Mouse (Mus musculus): ENCODE data around the gene Gm7534. TPM values are rescaled to one million over a fixed set of nuclear protein-coding genes. Genes with fewer than 3 reads are reported as not detected.
"Not testable (repeated sequence)": the region's sequence is repeated elsewhere in the genome, so short reads cannot be mapped to it uniquely, and the experiment has no call there.

Gm7534 gene
- polyA plus RNA-seq, 1 experiment from 2014 or later = not detected

- Histone ChIP-seq H3K27me3 (no peaks in the 10 kb centered on the region), H3K4me2 (replicated peaks) (peak overlapping the region; percentile 85), H3K36me3 (no peaks in the 10 kb centered on the region), H3K4me3 (replicated peaks) (peak overlapping the region; percentile 83), H3K4me1 (replicated peaks) (peaks cover 11% of the 10 kb centered on the region), H3K9ac (replicated peaks) (peak overlapping the region; percentile 89), H3K27ac (no peak overlapping the region), H3K9me3 (no peaks in the 10 kb centered on the region)
- no peak for ATAC-seq
- 75% methylated on average over 3 of the region's 3 CpGs for WGBS
These were observed 17.2 kb downstream of the Gm7534 start for GRCm38 (mm10) chr4:134185569-134185968.

GRCm38 (mm10) chr4:134183711-134184110, 19.1 kb downstream of the Gm7534 start:
- Histone ChIP-seq H3K27me3 (no peaks in the 10 kb centered on the region), H3K27ac (no peak overlapping the region), H3K4me3 (replicated peaks) (no peak overlapping the region), H3K4me1 (replicated peaks) (peaks cover 11% of the 10 kb centered on the region), H3K36me3 (no peaks in the 10 kb centered on the region), H3K9ac (replicated peaks) (no peak overlapping the region), H3K4me2 (replicated peaks) (no peak overlapping the region), H3K9me3 (no peaks in the 10 kb centered on the region)
- 95% methylated on average over 3 of the region's 3 CpGs for WGBS
- no peak for ATAC-seq

- H3K4me1 ChIP-seq (replicated peaks) = peaks cover 11% of the 10 kb centered on the region
- no peak overlapping the region for H3K4me3 ChIP-seq (replicated peaks)
- no peak for ATAC-seq
- no peaks in the 10 kb centered on the region for H3K9me3 ChIP-seq
- H3K9ac ChIP-seq (replicated peaks) = no peak overlapping the region
- no peak overlapping the region for H3K27ac ChIP-seq
- H3K4me2 ChIP-seq (replicated peaks) = no peak overlapping the region
- no peaks in the 10 kb centered on the region for H3K27me3 ChIP-seq
- no peaks in the 10 kb centered on the region for H3K36me3 ChIP-seq
These were observed 21.0 kb downstream of the Gm7534 start for GRCm38 (mm10) chr4:134181825-134182224.

- ATAC-seq = no peak
These were observed 21.7 kb downstream of the Gm7534 start for GRCm38 (mm10) chr4:134181112-134181511.

GRCm38 (mm10) chr4:134172391-134172790, 30.4 kb downstream of the Gm7534 start:
- H3K27ac ChIP-seq = no peak overlapping the region
- no peak for ATAC-seq
- no peak overlapping the region for H3K4me3 ChIP-seq (replicated peaks)
- H3K9me3 ChIP-seq = no peaks in the 10 kb centered on the region
- no peak overlapping the region for H3K4me2 ChIP-seq (replicated peaks)
- no peaks in the 10 kb centered on the region for H3K27me3 ChIP-seq
- H3K9ac ChIP-seq (replicated peaks) = no peak overlapping the region
- WGBS = 88% methylated on average over 3 of the region's 3 CpGs
- peaks cover 11% of the 10 kb centered on the region; the same call in 1 of the 2 replicates for H3K36me3 ChIP-seq
- no peaks in the 10 kb centered on the region for H3K4me1 ChIP-seq (replicated peaks)

More at GRCm38 (mm10) chr4:134181112-134181511, 21.7 kb downstream of the Gm7534 start:
- no peak overlapping the region for H3K27ac ChIP-seq
- H3K9ac ChIP-seq (replicated peaks) = peak overlapping the region; percentile 20; the same call in 1 of the 2 replicates
- peaks cover 11% of the 10 kb centered on the region for H3K4me1 ChIP-seq (replicated peaks)
- WGBS = 96% methylated on average over 1 of the region's 1 CpGs
- H3K9me3 ChIP-seq = no peaks in the 10 kb centered on the region
- H3K36me3 ChIP-seq = 0 out of 2 replicates have a peak, but pooled peaks cover 3% of the 10 kb centered on the region
- H3K4me3 ChIP-seq (replicated peaks) = no peak overlapping the region
- no peak overlapping the region for H3K4me2 ChIP-seq (replicated peaks)
- H3K27me3 ChIP-seq = no peaks in the 10 kb centered on the region

- Histone ChIP-seq H3K27ac (no peak overlapping the region), H3K4me1 (replicated peaks) (no peaks in the 10 kb centered on the region), H3K27me3 (no peaks in the 10 kb centered on the region), H3K4me3 (replicated peaks) (no peak overlapping the region), H3K36me3 (peaks cover 23% of the 10 kb centered on the region), H3K4me2 (replicated peaks) (no peak overlapping the region), H3K9ac (replicated peaks) (no peak overlapping the region), H3K9me3 (no peaks in the 10 kb centered on the region)
- ATAC-seq = no peak
- WGBS = 93% methylated on average over 3 of the region's 3 CpGs
These were observed 35.9 kb downstream of the Gm7534 start for GRCm38 (mm10) chr4:134166906-134167305.

- no peak overlapping the region for H3K9ac ChIP-seq (replicated peaks)
- no peak overlapping the region for H3K4me2 ChIP-seq (replicated peaks)
- H3K9me3 ChIP-seq = no peaks in the 10 kb centered on the region
- WGBS = 91% methylated on average over 3 of the region's 3 CpGs
- H3K27ac ChIP-seq = no peak overlapping the region
- H3K4me3 ChIP-seq (replicated peaks) = no peak overlapping the region
- no peaks in the 10 kb centered on the region for H3K27me3 ChIP-seq
- peaks cover 23% of the 10 kb centered on the region for H3K36me3 ChIP-seq
- H3K4me1 ChIP-seq (replicated peaks) = no peaks in the 10 kb centered on the region
- ATAC-seq = no peak
These were observed 37.0 kb downstream of the Gm7534 start for GRCm38 (mm10) chr4:134165548-134166465.

GRCm38 (mm10) chr4:134165024-134165423, 37.8 kb downstream of the Gm7534 start:
- H3K4me2 ChIP-seq (replicated peaks) = no peak overlapping the region
- H3K27me3 ChIP-seq = no peaks in the 10 kb centered on the region
- H3K4me1 ChIP-seq (replicated peaks) = no peaks in the 10 kb centered on the region
- no peak overlapping the region for H3K27ac ChIP-seq
- no peak for ATAC-seq
- H3K9ac ChIP-seq (replicated peaks) = no peak overlapping the region
- WGBS = 85% methylated on average over 6 of the region's 6 CpGs
- no peak overlapping the region for H3K4me3 ChIP-seq (replicated peaks)
- peaks cover 23% of the 10 kb centered on the region for H3K36me3 ChIP-seq
- H3K9me3 ChIP-seq = no peaks in the 10 kb centered on the region

GRCm38 (mm10) chr4:134164591-134164990, 38.2 kb downstream of the Gm7534 start:
- Histone ChIP-seq H3K27me3 (no peaks in the 10 kb centered on the region), H3K4me1 (replicated peaks) (no peaks in the 10 kb centered on the region), H3K9ac (replicated peaks) (no peak overlapping the region), H3K9me3 (no peaks in the 10 kb centered on the region), H3K27ac (no peak overlapping the region), H3K4me3 (replicated peaks) (no peak overlapping the region), H3K4me2 (replicated peaks) (no peak overlapping the region), H3K36me3 (peaks cover 23% of the 10 kb centered on the region)
- WGBS = 94% methylated on average over 6 of the region's 6 CpGs
- ATAC-seq = no peak

GRCm38 (mm10) chr4:134160071-134160470, 42.7 kb downstream of the Gm7534 start:
- ATAC-seq; H3K4me1 ChIP-seq (replicated peaks); H3K27ac ChIP-seq; H3K27me3 ChIP-seq; H3K9me3 ChIP-seq: not testable (repeated sequence)
- Histone ChIP-seq H3K4me2 (replicated peaks) (peak overlapping the region; percentile 67), H3K9ac (replicated peaks) (0 out of 2 replicates have a peak overlapping the region, but pooled peaks have one; percentile 32), H3K4me3 (replicated peaks) (peak overlapping the region; percentile 49), H3K36me3 (peaks cover 13% of the 10 kb centered on the region)
- WGBS = 13% methylated on average over 30 of the region's 30 CpGs

- Histone ChIP-seq H3K4me1 (replicated peaks) (no peaks in the 10 kb centered on the region), H3K9ac (replicated peaks) (no peak overlapping the region), H3K4me2 (replicated peaks) (no peak overlapping the region), H3K9me3 (no peaks in the 10 kb centered on the region), H3K27me3 (peaks cover 7% of the 10 kb centered on the region), H3K36me3 (peaks cover 19% of the 10 kb centered on the region), H3K27ac (no peak overlapping the region), H3K4me3 (replicated peaks) (no peak overlapping the region)
- WGBS = 86% methylated on average over 6 of the region's 6 CpGs
- no peak for ATAC-seq
These were observed 44.0 kb downstream of the Gm7534 start for GRCm38 (mm10) chr4:134158774-134159173.

GRCm38 (mm10) chr4:134157558-134157957, 45.2 kb downstream of the Gm7534 start:
- Histone ChIP-seq H3K4me1 (replicated peaks) (no peaks in the 10 kb centered on the region), H3K4me3 (replicated peaks) (no peak overlapping the region), H3K36me3 (peaks cover 28% of the 10 kb centered on the region), H3K4me2 (replicated peaks) (no peak overlapping the region), H3K9ac (replicated peaks) (no peak overlapping the region), H3K27me3 (peaks cover 7% of the 10 kb centered on the region), H3K27ac (no peak overlapping the region), H3K9me3 (no peaks in the 10 kb centered on the region)
- ATAC-seq = no peak
- 83% methylated on average over 2 of the region's 2 CpGs for WGBS
